Mouse (Mus musculus): ENCODE results near the gene Clec14a. TPM values are rescaled to one million over a fixed set of nuclear protein-coding genes. Genes with fewer than 3 reads are reported as not detected.

The Clec14a gene
- polyA plus RNA-seq, 1 experiment from 2014 or later: 22.1 TPM

DNA sequence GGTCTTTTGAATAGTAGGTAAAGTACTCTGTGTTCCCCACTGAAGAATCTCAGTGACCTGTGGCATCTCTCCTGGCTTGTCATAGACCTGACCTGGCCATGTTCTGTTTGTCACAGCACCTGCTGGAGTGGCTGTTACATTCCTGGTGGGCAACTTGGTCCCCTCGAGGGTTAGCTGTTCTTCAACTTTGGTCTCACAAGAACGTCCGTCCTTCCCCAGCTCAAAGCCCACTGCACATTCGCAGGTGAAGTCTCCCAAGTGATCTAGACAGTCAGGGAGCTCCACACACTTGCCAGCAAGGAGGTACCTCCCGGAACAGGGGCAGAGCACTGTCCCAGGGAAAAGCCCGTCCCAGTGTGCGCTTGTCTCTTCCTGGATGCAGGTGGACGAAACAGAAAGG is 1.3 kb downstream of the Clec14a start:
- Histone ChIP-seq H3K4me1 (ENCODE audit: control insufficient read depth, insufficient read depth, low read length) (no peaks in the 10 kb centered on the region), H3K4me2 (ENCODE audit: low read depth, low read length) (peak overlapping the region; percentile 70), H3K27ac (ENCODE audit: low read length) (peak overlapping the region; percentile 88), H3K9ac (ENCODE audit: low read length) (peak overlapping the region; percentile 74), H3K9me3 (replicated peaks; ENCODE audit: control insufficient read depth, low read length) (no peaks in the 10 kb centered on the region), H3K4me3 (ENCODE audit: low read length) (peak overlapping the region; percentile 57), H3K27me3 (ENCODE audit: control insufficient read depth, insufficient read depth, low read length) (no peaks in the 10 kb centered on the region), H3K36me3 (ENCODE audit: control insufficient read depth, insufficient read depth) (no peaks in the 10 kb centered on the region)
- no peak for ATAC-seq (replicated peaks; ENCODE audit: extremely low read depth, insufficient read depth, low FRiP score)
- WGBS: 21% methylated on average over 8 of the region's 8 CpGs

DNA sequence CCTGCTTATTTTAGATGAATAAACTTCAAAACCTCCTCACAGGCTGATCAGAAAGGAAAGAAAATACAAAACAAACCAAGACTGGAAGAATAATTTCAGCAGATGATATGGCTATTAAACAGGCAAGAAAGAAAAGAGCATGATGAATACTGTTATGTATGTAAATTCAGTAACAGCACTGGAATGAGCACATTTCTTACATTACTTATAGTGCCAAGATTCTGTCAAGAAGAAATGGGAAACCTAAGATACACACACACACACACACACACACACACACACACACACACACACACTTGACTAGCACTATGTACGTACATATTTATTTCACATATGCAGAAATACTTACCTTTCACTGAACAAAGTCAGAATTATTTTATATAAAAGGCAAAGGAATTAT is 17.2 kb downstream of the Clec14a start:
- Histone ChIP-seq H3K27ac (ENCODE audit: low read length) (no peak overlapping the region), H3K4me1 (ENCODE audit: control insufficient read depth, insufficient read depth, low read length) (no peaks in the 10 kb centered on the region), H3K27me3 (ENCODE audit: control insufficient read depth, insufficient read depth, low read length) (no peaks in the 10 kb centered on the region), H3K36me3 (ENCODE audit: control insufficient read depth, insufficient read depth) (no peaks in the 10 kb centered on the region), H3K9me3 (replicated peaks; ENCODE audit: control insufficient read depth, low read length) (no peaks in the 10 kb centered on the region), H3K4me2 (ENCODE audit: low read depth, low read length) (no peak overlapping the region), H3K4me3 (ENCODE audit: low read length) (no peak overlapping the region), H3K9ac (ENCODE audit: low read length) (no peak overlapping the region)
- 52% methylated on average over 1 of the region's 1 CpGs for WGBS
- ATAC-seq (replicated peaks; ENCODE audit: extremely low read depth, insufficient read depth, low FRiP score): no peak

DNA sequence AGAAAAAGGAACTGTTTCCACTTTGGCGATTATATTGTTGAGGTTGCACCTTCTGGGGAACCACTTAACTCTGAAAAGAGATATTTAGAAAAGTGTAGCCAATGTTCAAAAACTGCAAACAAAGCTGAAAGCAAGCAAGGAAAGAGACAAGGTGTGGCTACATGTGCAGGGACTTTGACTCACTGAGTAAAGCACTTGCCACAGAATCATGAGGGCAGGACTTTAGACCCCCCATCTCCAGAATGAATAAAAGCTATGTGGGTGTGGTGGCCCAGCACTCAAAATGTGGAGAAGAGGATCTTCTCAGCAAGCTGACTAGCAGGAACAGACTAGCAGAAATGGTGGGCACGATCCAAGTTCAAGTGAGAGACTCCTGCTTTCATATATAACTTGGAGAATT is 36.6 kb downstream of the Clec14a start:
- no peak overlapping the region for H3K27ac ChIP-seq (ENCODE audit: low read length)
- 79% methylated on average over 2 of the region's 2 CpGs for WGBS
- no peaks in the 10 kb centered on the region for H3K9me3 ChIP-seq (replicated peaks; ENCODE audit: control insufficient read depth, low read length)
- no peak overlapping the region for H3K9ac ChIP-seq (ENCODE audit: low read length)
- H3K27me3 ChIP-seq (ENCODE audit: control insufficient read depth, insufficient read depth, low read length): no peaks in the 10 kb centered on the region
- H3K4me3 ChIP-seq (ENCODE audit: low read length): no peak overlapping the region
- H3K4me1 ChIP-seq (ENCODE audit: control insufficient read depth, insufficient read depth, low read length): no peaks in the 10 kb centered on the region
- ATAC-seq (replicated peaks; ENCODE audit: extremely low read depth, insufficient read depth, low FRiP score): no peak
- no peak overlapping the region for H3K4me2 ChIP-seq (ENCODE audit: low read depth, low read length)
- H3K36me3 ChIP-seq (ENCODE audit: control insufficient read depth, insufficient read depth): no peaks in the 10 kb centered on the region

DNA sequence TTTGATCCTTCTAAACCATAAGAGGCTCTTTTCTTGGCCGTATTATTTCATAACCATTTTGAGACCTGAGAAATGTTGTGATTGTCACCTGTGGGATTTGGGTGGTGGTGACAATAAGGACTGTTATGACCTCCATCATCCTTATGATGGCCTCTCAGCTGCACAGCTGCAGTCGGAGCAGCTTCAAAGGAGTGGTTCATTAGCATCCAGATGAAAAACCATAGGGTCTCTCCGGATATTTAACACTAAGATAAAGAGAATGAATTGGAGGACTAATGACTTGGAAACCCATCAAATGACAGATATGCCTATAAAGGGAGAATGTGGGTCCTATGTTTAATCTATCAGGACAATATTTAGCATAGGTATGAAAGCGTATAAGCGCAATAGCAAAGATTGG is 43.4 kb downstream of the Clec14a start:
- ATAC-seq (replicated peaks; ENCODE audit: extremely low read depth, insufficient read depth, low FRiP score): no peak
- no peak overlapping the region for H3K4me3 ChIP-seq (ENCODE audit: low read length)
- H3K4me1 ChIP-seq (ENCODE audit: control insufficient read depth, insufficient read depth, low read length): no peaks in the 10 kb centered on the region
- 80% methylated on average over 5 of the region's 5 CpGs for WGBS
- no peaks in the 10 kb centered on the region for H3K9me3 ChIP-seq (replicated peaks; ENCODE audit: control insufficient read depth, low read length)
- H3K4me2 ChIP-seq (ENCODE audit: low read depth, low read length): no peak overlapping the region
- H3K36me3 ChIP-seq (ENCODE audit: control insufficient read depth, insufficient read depth): no peaks in the 10 kb centered on the region
- no peak overlapping the region for H3K27ac ChIP-seq (ENCODE audit: low read length)
- H3K27me3 ChIP-seq (ENCODE audit: control insufficient read depth, insufficient read depth, low read length): no peaks in the 10 kb centered on the region
- no peak overlapping the region for H3K9ac ChIP-seq (ENCODE audit: low read length)

GRCm38 (mm10) chr12:58219078-58219477 is 50.0 kb downstream of the Clec14a start:
- H3K4me3 ChIP-seq (ENCODE audit: low read length): no peak overlapping the region

DNA sequence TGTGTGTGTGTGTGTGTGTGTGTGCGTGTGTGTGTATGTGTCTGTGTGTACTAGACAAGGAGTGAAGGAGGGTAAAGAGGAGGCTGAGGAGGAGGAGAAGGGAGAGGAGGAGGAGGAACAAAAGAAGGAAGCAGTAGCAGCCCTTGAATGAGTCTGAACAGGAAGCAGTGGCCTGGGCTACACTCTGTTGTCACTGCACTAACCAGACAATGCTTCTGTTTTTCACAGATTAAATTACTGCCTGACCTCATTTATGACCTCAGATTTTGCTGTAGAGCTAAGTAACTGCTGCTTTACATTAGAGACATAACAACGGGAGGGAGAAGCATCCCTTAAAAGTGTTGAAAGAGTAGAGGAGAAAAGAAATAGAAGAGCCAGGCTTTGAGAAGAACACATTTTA is 52.9 kb downstream of the Clec14a start:
- H3K4me3 ChIP-seq (ENCODE audit: low read length): no peak overlapping the region
- no peak overlapping the region for H3K9ac ChIP-seq (ENCODE audit: low read length)
- no peak overlapping the region for H3K27ac ChIP-seq (ENCODE audit: low read length)
- 60% methylated on average over 2 of the region's 2 CpGs for WGBS
- H3K36me3 ChIP-seq (ENCODE audit: control insufficient read depth, insufficient read depth): no peaks in the 10 kb centered on the region
- H3K4me1 ChIP-seq (ENCODE audit: control insufficient read depth, insufficient read depth, low read length): peaks cover 16% of the 10 kb centered on the region
- ATAC-seq (replicated peaks; ENCODE audit: extremely low read depth, insufficient read depth, low FRiP score): no peak
- no peak overlapping the region for H3K4me2 ChIP-seq (ENCODE audit: low read depth, low read length)
- peaks cover 31% of the 10 kb centered on the region for H3K27me3 ChIP-seq (ENCODE audit: control insufficient read depth, insufficient read depth, low read length)
- H3K9me3 ChIP-seq (replicated peaks; ENCODE audit: control insufficient read depth, low read length): no peaks in the 10 kb centered on the region

More at GRCm38 (mm10) chr12:58219078-58219477, 50.0 kb downstream of the Clec14a start:
- no peak overlapping the region for H3K27ac ChIP-seq (ENCODE audit: low read length)
- H3K9ac ChIP-seq (ENCODE audit: low read length): no peak overlapping the region
- ATAC-seq (replicated peaks; ENCODE audit: extremely low read depth, insufficient read depth, low FRiP score): no peak
- 79% methylated on average over 3 of the region's 3 CpGs for WGBS
- 0 out of 2 replicates have a peak, but pooled peaks cover 4% of the 10 kb centered on the region for H3K4me1 ChIP-seq (ENCODE audit: control insufficient read depth, insufficient read depth, low read length)
- H3K9me3 ChIP-seq (replicated peaks; ENCODE audit: control insufficient read depth, low read length): no peaks in the 10 kb centered on the region
- H3K27me3 ChIP-seq (ENCODE audit: control insufficient read depth, insufficient read depth, low read length): peaks cover 2% of the 10 kb centered on the region; the same call in 1 of the 2 replicates
- H3K36me3 ChIP-seq (ENCODE audit: control insufficient read depth, insufficient read depth): no peaks in the 10 kb centered on the region
- H3K4me2 ChIP-seq (ENCODE audit: low read depth, low read length): no peak overlapping the region

Other genes starting within 250 kb of the Clec14a start
- 0.25 and 0.29 TPM in 2 replicates for gene Sstr1, start 57.5 kb downstream of the Clec14a start, polyA plus RNA-seq (2015; fragmentation: Nextera tagmentation; extraction: Ambion mirVana)